Mouse (Mus musculus) midbrain, embryonic 13.5 days (tissue): ENCODE data around the gene Olfr1310. TPM values are rescaled to one million over a fixed set of nuclear protein-coding genes. Genes with fewer than 3 reads are reported as not detected.
"Not testable (repeated sequence)": the region's sequence is repeated elsewhere in the genome, so short reads cannot be mapped to it uniquely, and the experiment has no call there.

Source experiments
- ATAC-seq: fragments of 200-750 bp; cut with Nextera tagmentation; 2 replicates; pipeline ENCODE4 v1.8.0; 2017; ENCODE audit warnings: mild to moderate bottlenecking, moderate TSS enrichment, moderate library complexity
- H3K27ac ChIP-seq: fragments of 300-500 bp; sonication (generic); 2 replicates; pipeline ENCODE4 v1.5.1; 2015; ENCODE audit warnings: inconsistent platforms, mild to moderate bottlenecking, moderate library complexity
- H3K27me3 ChIP-seq: fragments of 300-500 bp; sonication (generic); 2 replicates; pipeline ENCODE4 v1.6.1; 2015; ENCODE audit warnings: mild to moderate bottlenecking, inconsistent platforms
- H3K36me3 ChIP-seq: fragments of 300-500 bp; sonication (generic); 2 replicates; pipeline ENCODE4 v1.6.1; 2015; ENCODE audit warnings: mild to moderate bottlenecking, inconsistent platforms
- H3K4me1 ChIP-seq: fragments of 300-500 bp; sonication (generic); replicated peaks from 2 replicates; pipeline ENCODE4 v1.6.1; 2015; ENCODE audit warnings: inconsistent platforms
- H3K4me2 ChIP-seq: fragments of 300-500 bp; sonication (generic); replicated peaks from 2 replicates; pipeline ENCODE4 v1.6.1; 2015; ENCODE audit warnings: moderate library complexity, mild to moderate bottlenecking, inconsistent platforms
- H3K4me3 ChIP-seq: fragments of 300-500 bp; sonication (generic); replicated peaks from 2 replicates; pipeline ENCODE4 v1.5.1; 2015; ENCODE audit warnings: mild to moderate bottlenecking, inconsistent platforms
- H3K9ac ChIP-seq: fragments of 300-500 bp; sonication (generic); replicated peaks from 2 replicates; pipeline ENCODE4 v1.6.1; 2015; ENCODE audit warnings: mild to moderate bottlenecking, inconsistent platforms
- H3K9me3 ChIP-seq: fragments of 300-500 bp; sonication (generic); 2 replicates; pipeline ENCODE4 v1.6.1; 2016; ENCODE audit warnings: mild to moderate bottlenecking, inconsistent platforms
- WGBS: fragments of 180-500 bp; shearing (Covaris S2); methylation state at CpG from one replicate; pipeline ENCODE4 v1.1.7; 2015; 5-methylcytosine and 5-hydroxymethylcytosine counted together
- polyA plus RNA-seq: library from polyadenylated mRNA; unstranded; fragments of >200 nt; fragmentation: Nextera tagmentation; extraction: Ambion mirVana; gene quantifications from 2 replicates; pipeline ENCODE4 v1.2.1, GENCODE M21; 2015

Olfr1310 gene
- polyA plus RNA-seq = not detected in 2 replicates

DNA sequence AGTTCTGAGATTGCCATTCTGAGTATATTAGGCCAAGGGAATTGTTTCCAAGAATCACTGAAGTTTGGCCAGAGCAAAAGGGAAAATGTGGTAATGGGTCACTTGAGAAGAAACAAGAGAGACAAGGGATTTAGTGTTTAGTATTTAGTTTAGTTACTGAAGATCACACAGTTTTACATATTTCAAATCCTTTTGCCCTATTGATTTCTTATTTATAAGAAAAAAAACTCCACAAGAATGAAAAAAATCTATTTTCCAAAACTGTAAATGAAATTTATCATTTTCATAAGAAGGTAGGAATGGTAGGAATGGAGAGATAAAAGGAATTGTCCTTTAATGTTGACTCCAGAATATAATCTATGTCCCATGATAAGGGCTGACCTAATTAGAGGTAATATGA lies at the start of gene Olfr1310:
Olfr1310 (minus strand) TSS at position 101 of the 400 bp plus-strand sequence.
- H3K9ac ChIP-seq = no peak within 1 kb of the TSS
- no peaks in the 10 kb centered on the region for H3K36me3 ChIP-seq
- H3K4me2 ChIP-seq = no peak within 1 kb of the TSS
- no peak for ATAC-seq
- H3K27ac ChIP-seq = no peak within 1 kb of the TSS
- H3K9me3 ChIP-seq = no peaks in the 10 kb centered on the region
- H3K27me3 ChIP-seq = no peaks in the 10 kb centered on the region
- no peak within 1 kb of the TSS for H3K4me3 ChIP-seq
- no peaks in the 10 kb centered on the region for H3K4me1 ChIP-seq

DNA sequence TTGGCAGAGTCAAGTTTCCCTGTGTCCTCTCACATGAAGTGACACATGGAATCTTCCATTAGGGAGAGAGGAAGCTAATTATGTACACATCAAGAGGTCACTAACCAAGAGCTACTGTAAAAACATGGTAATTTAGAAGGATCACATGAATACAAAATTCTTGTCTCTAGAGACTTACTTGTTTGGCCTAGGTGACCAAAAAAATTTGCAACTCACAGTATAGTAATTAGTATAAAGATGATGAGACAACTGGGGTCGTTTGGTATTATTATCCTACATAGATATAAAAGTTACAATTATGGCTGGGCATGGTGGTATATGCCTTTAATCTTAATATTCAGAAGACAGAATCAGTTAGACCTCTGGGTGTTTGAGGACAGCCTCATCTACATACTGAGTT lies 37.6 kb upstream of the Olfr1310 start, which contains the start of gene Olfr1312:
Olfr1312 (minus strand) TSS at position 101 of the 400 bp plus-strand sequence.
- no peaks in the 10 kb centered on the region for H3K4me1 ChIP-seq
- no peaks in the 10 kb centered on the region for H3K36me3 ChIP-seq
- H3K9me3 ChIP-seq = 0 out of 2 replicates have a peak, but pooled peaks cover 2% of the 10 kb centered on the region
- H3K4me2 ChIP-seq = no peak within 1 kb of the TSS
- H3K4me3 ChIP-seq = no peak within 1 kb of the TSS
- H3K27ac ChIP-seq = no peak within 1 kb of the TSS
- no peak within 1 kb of the TSS for H3K9ac ChIP-seq
- WGBS = 37% methylated on average over 1 of the region's 1 CpGs
- no peak for ATAC-seq
- H3K27me3 ChIP-seq = no peaks in the 10 kb centered on the region

DNA sequence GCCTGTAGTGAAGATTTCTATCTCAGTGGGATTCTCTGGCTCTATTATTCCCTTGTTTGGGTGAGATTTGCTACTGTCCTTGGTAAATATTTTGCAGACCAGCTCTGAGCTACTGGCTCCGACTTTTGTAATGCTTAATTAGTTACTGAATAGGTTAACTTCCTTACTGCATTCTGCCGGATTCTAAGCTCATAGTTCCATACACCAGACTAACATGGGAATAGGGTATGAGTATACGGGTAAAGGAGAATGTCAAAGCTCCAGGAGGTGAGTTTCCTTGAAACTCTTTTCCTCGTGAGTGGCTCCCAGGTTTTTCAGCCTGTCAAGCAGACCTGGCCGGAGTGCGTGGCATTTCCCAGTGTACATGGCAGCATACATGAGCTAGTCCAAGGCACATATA lies 14.5 kb upstream of the Olfr1310 start:
- H3K9ac ChIP-seq, H3K9me3 ChIP-seq, ATAC-seq, H3K27me3 ChIP-seq, H3K4me2 ChIP-seq, H3K27ac ChIP-seq, H3K4me3 ChIP-seq, H3K36me3 ChIP-seq, H3K4me1 ChIP-seq: not testable (repeated sequence)
- WGBS = 59% methylated on average over 6 of the region's 6 CpGs

DNA sequence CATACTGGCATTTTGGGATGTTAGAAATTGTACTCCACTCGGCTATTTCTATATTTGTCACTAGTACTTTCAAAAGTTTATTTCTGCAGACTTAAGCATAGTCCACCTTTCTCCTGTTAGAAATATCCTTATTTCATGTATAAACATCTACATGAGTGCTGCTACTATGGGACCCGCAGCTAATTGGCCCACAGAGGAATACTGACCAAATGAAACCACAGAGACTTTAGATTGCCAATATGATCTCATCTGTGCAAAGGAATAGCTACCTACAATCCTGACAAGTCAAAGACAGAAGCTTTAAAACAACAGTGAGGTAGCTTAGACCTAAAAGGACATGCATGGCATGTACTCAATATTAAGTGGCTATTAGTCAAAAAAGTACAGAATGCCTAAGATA lies 11.8 kb upstream of the Olfr1310 start, which contains the start of gene Olfr1311:
Olfr1311 (minus strand) TSS at position 101 of the 400 bp plus-strand sequence.
- H3K27me3 ChIP-seq = no peaks in the 10 kb centered on the region
- 92% methylated on average over 2 of the region's 2 CpGs for WGBS
- H3K4me1 ChIP-seq = no peaks in the 10 kb centered on the region
- ATAC-seq = no peak
- no peaks in the 10 kb centered on the region for H3K36me3 ChIP-seq
- H3K9me3 ChIP-seq = no peaks in the 10 kb centered on the region
- H3K4me2 ChIP-seq = no peak within 1 kb of the TSS
- H3K4me3 ChIP-seq = no peak within 1 kb of the TSS
- no peak within 1 kb of the TSS for H3K9ac ChIP-seq
- no peak within 1 kb of the TSS for H3K27ac ChIP-seq

DNA sequence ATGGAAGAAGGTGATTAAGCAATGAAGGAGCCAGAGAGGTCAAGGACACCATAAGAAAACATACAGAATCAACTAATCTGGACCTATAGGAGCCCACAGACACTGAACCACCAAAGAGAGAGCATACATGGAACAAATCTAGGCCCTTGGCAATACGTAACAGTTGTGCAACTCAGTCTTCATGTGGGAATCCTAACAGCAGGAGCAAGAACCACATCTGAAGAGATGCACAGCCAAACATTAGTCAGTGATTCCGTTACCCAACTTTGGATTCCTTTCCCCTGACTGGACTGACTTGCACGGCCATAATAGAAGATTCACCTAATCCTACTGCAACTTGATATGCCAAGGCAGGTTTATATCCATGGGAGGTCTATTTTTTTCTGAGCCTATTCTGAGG lies 2.4 kb upstream of the Olfr1310 start:
- Histone ChIP-seq H3K4me3 (no peak overlapping the region), H3K27me3 (no peaks in the 10 kb centered on the region), H3K9ac (no peak overlapping the region), H3K36me3 (no peaks in the 10 kb centered on the region), H3K4me1 (no peaks in the 10 kb centered on the region), H3K9me3 (no peaks in the 10 kb centered on the region), H3K27ac (no peak overlapping the region), H3K4me2 (no peak overlapping the region)
- ATAC-seq = no peak
- 83% methylated on average over 3 of the region's 3 CpGs for WGBS

DNA sequence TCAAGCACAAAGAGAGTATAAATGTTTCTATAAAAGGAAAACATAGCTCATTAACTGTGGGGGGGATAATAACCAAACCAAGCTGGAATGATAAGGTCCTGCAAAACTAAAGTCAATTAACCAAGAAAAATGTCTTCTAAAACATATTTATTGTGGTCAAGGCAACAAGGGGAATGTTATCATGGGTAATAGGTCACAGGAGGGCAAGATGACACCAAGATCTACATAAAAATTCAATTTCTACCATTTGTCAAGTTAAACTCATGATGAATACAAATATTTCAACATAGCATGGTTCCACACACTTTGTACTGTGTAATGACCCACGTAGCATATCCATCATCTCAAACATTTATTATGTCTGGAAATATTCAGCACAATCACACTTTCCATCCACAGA lies 22.3 kb downstream of the Olfr1310 start, which contains the start of gene Olfr1309:
Olfr1309 (minus strand) TSS at position 101 of the 400 bp plus-strand sequence.
- Histone ChIP-seq H3K27me3 (no peaks in the 10 kb centered on the region), H3K9me3 (no peaks in the 10 kb centered on the region), H3K4me1 (no peaks in the 10 kb centered on the region), H3K4me3 (no peak within 1 kb of the TSS), H3K36me3 (no peaks in the 10 kb centered on the region), H3K4me2 (no peak within 1 kb of the TSS), H3K27ac (no peak within 1 kb of the TSS), H3K9ac (no peak within 1 kb of the TSS)
- WGBS = 64% methylated on average over 1 of the region's 1 CpGs
- no peak for ATAC-seq

DNA sequence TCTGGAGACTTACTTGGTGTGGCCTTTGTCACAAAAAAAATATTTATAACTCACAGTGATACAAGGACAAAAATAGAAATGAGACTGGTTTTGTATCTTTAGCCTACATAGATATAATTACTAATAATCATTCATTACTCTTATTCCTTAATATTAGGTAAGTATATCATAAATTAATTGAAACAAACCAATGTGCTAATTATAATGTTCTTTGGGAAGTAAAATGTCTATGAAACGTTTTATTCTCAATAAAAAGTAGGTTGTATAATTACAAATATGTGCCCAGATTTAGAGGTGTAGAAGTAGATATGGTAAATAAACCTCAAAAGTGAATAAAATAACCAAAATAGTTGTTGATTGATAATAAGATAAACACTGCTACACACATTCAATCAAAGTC lies 47.7 kb downstream of the Olfr1310 start, which contains the start of gene Olfr1308:
Olfr1308 (minus strand) TSS at position 101 of the 400 bp plus-strand sequence.
- WGBS = 57% methylated on average over 1 of the region's 1 CpGs
- Histone ChIP-seq H3K27me3 (no peaks in the 10 kb centered on the region), H3K9ac (no peak within 1 kb of the TSS), H3K4me2 (no peak within 1 kb of the TSS), H3K27ac (no peak within 1 kb of the TSS), H3K4me1 (no peaks in the 10 kb centered on the region), H3K36me3 (no peaks in the 10 kb centered on the region), H3K4me3 (no peak within 1 kb of the TSS), H3K9me3 (no peaks in the 10 kb centered on the region)
- no peak for ATAC-seq

Other genes starting within 250 kb of the Olfr1310 start
- gene Olfr1302, start 235.3 kb downstream of the Olfr1310 start, polyA plus RNA-seq = not detected in 2 replicates
- not detected in 2 replicates for gene Olfr1303, start 192.4 kb downstream of the Olfr1310 start, polyA plus RNA-seq
- gene Olfr1305, start 135.6 kb downstream of the Olfr1310 start, polyA plus RNA-seq = not detected in 2 replicates
- not detected in 2 replicates for gene Olfr1306, start 96.4 kb downstream of the Olfr1310 start, polyA plus RNA-seq
- 0.01 TPM in 1 of 2 replicates, not detected in the other for gene Olfr1307, start 63.3 kb downstream of the Olfr1310 start, polyA plus RNA-seq
- gene Olfr1308, start 47.8 kb downstream of the Olfr1310 start, polyA plus RNA-seq = not detected in 2 replicates
- not detected in 2 replicates for gene Olfr1309, start 22.4 kb downstream of the Olfr1310 start, polyA plus RNA-seq
- gene Olfr1311, start 11.7 kb upstream of the Olfr1310 start, polyA plus RNA-seq = not detected in 2 replicates
- gene Olfr1312, start 37.5 kb upstream of the Olfr1310 start, polyA plus RNA-seq = not detected in 2 replicates
- not detected in 2 replicates for gene Olfr1313, start 65.1 kb upstream of the Olfr1310 start, polyA plus RNA-seq
- not detected in 2 replicates for gene Olfr1314, start 84.1 kb upstream of the Olfr1310 start, polyA plus RNA-seq
- gene Olfr1315-ps1, start 102.7 kb upstream of the Olfr1310 start, polyA plus RNA-seq = not detected in 2 replicates
- gene Olfr1316, start 122.3 kb upstream of the Olfr1310 start, polyA plus RNA-seq = not detected in 2 replicates
- not detected in 2 replicates for gene Olfr1317, start 127.6 kb upstream of the Olfr1310 start, polyA plus RNA-seq
- gene Olfr1318, start 141.5 kb upstream of the Olfr1310 start, polyA plus RNA-seq = not detected in 2 replicates
- gene Lpcat4, start 226.8 kb upstream of the Olfr1310 start, polyA plus RNA-seq = 13.7 and 13.9 TPM in 2 replicates
- 0.05 TPM in 1 of 2 replicates, not detected in the other for gene Nutm1, start 246.6 kb upstream of the Olfr1310 start, polyA plus RNA-seq
- gene Nop10, start 249.2 kb upstream of the Olfr1310 start, polyA plus RNA-seq = 152 and 160 TPM in 2 replicates